18 mouse cellular contexts compared by ENCODE assay signal in the genomic region with DNA sequence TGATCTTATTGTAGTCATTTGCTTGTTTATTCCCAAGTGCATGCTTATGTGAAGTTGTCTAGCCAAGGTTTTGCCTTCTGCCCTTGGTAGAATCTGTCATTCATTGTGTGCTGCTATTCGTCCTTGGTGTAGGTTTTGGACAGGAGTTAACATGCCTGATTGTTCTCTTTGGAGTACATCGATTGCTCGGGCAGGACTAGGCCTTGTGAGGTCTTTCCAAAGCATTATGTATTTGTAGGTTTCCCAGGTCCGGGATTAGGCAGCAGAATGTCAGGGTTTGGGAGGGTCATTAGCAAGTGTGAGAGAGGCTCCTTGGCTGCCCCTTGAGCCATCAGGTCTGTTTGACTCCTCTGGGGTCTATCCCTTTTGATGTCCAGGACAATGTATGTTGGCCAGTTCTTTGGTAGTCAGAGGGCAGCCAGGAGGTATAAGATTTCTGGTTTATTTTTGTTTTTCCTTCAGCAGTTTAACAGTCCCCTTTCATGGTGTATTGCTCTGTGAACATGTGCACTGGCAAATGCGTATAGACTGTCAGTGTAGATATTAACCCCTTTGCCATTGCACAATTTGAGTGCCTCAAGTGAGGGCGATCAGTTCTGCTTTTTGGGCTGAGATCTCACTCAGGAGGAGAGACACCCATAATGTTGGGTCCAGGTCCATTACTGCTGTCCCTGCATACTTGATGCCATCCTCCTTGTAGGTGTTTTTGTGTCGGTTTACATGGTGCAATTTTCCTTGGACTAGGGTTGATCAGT. TPM values are rescaled to one million over a fixed set of nuclear protein-coding genes. Genes with fewer than 3 reads are reported as not detected.
A peak's percentile ranks its signal among the peaks of the same experiment; 100 is the strongest.
DNase-seq lines count a peak whose midpoint lies in the region; ATAC-seq and TF ChIP-seq lines count a peak whose summit lies in the region.
"Had no signal": no experiment of that assay in that cellular context is flagged by ENCODE, and none has a peak within 500 bp of the region (broad histone marks: within the 10 kb centered on the region; RNA-seq: fewer than 3 reads in every experiment).

No protein-coding gene starts in this region.

- DNase-seq in embryonic facial prominence, embryonic 10.5 days (ENCODE audit: low spot score) = no peak
- DNase-seq in heart, postnatal 0 days (ENCODE audit: low spot score) = peak; percentile 35
- peak; percentile 52 for DNase-seq in 416B (ENCODE audit: low read depth)
- peak; percentile 9 to 13 for DNase-seq in adrenal gland, postnatal 36 days
- DNase-seq in urinary bladder, postnatal 10 days (ENCODE audit: low spot score) = no peak
- DNase-seq in T-cell, adult 2 months (ENCODE audit: low spot score) = no peak
- DNase-seq: B cell, adult 2 months; cerebellum, adult 8-10 months; lung, adult 18-20 months; lung, postnatal 14 days; right cerebral cortex, adult 18-20 months; thymus, postnatal 25 days had no signal

- H3K9me3 ChIP-seq in embryonic facial prominence, embryonic 15.5 days (replicated peaks) = no peaks in the 10 kb centered on the region
- H3K9me3 ChIP-seq in embryonic facial prominence, embryonic 10.5 days = no peaks in the 10 kb centered on the region
- H3K9me3 ChIP-seq in heart, postnatal 0 days (replicated peaks; ENCODE audit: control insufficient read depth, low read length) = no peaks in the 10 kb centered on the region
- H3K9me3 ChIP-seq in heart, embryonic 11.5 days (replicated peaks; ENCODE audit: control insufficient read depth, low read length) = no peaks in the 10 kb centered on the region
- H3K9me3 ChIP-seq: forebrain, embryonic 15.5 days; hindbrain, embryonic 15.5 days; intestine, embryonic 15.5 days had no signal

- H3K4me1 ChIP-seq in embryonic facial prominence, embryonic 15.5 days = peaks cover 9% of the 10 kb centered on the region; the same call in 1 of the 2 replicates
- H3K4me1 ChIP-seq in embryonic facial prominence, embryonic 10.5 days = peaks cover 10% of the 10 kb centered on the region
- peaks cover 28% of the 10 kb centered on the region for H3K4me1 ChIP-seq in heart, postnatal 0 days (ENCODE audit: control insufficient read depth, insufficient read depth)
- peaks cover 17% of the 10 kb centered on the region for H3K4me1 ChIP-seq in heart, embryonic 11.5 days (ENCODE audit: control insufficient read depth, insufficient read depth, low read length)

- no peak overlapping the region for H3K4me3 ChIP-seq in embryonic facial prominence, embryonic 15.5 days (replicated peaks)
- H3K4me3 ChIP-seq in embryonic facial prominence, embryonic 10.5 days = no peak overlapping the region
- no peak overlapping the region for H3K4me3 ChIP-seq in heart, postnatal 0 days (ENCODE audit: low read depth, low read length)
- no peak overlapping the region for H3K4me3 ChIP-seq in heart, embryonic 11.5 days (ENCODE audit: low read depth, low read length)
- H3K4me3 ChIP-seq: erythroblast, embryonic 14.5 days; forebrain, embryonic 15.5 days; hindbrain, embryonic 15.5 days; intestine, embryonic 15.5 days had no signal

- no peaks in the 10 kb centered on the region for H3K36me3 ChIP-seq in embryonic facial prominence, embryonic 15.5 days
- H3K36me3 ChIP-seq in embryonic facial prominence, embryonic 10.5 days (replicated peaks) = peaks cover 3% of the 10 kb centered on the region
- H3K36me3 ChIP-seq in heart, postnatal 0 days (replicated peaks; ENCODE audit: control insufficient read depth, insufficient read depth, low read length) = no peaks in the 10 kb centered on the region
- H3K36me3 ChIP-seq in heart, embryonic 11.5 days (ENCODE audit: control insufficient read depth, insufficient read depth, low read length) = no peaks in the 10 kb centered on the region
- H3K36me3 ChIP-seq: forebrain, embryonic 15.5 days; hindbrain, embryonic 15.5 days; intestine, embryonic 15.5 days had no signal

- no peaks in the 10 kb centered on the region for H3K27me3 ChIP-seq in embryonic facial prominence, embryonic 15.5 days
- no peaks in the 10 kb centered on the region for H3K27me3 ChIP-seq in embryonic facial prominence, embryonic 10.5 days (replicated peaks; ENCODE audit: low read depth, poor library complexity, severe bottlenecking)
- H3K27me3 ChIP-seq in heart, postnatal 0 days (ENCODE audit: control insufficient read depth, insufficient read depth, low read length) = no peaks in the 10 kb centered on the region
- H3K27me3 ChIP-seq in heart, embryonic 11.5 days (ENCODE audit: control insufficient read depth, insufficient read depth, low read length) = no peaks in the 10 kb centered on the region
- H3K27me3 ChIP-seq: forebrain, embryonic 15.5 days; hindbrain, embryonic 15.5 days; intestine, embryonic 15.5 days had no signal

- WGBS in embryonic facial prominence, embryonic 15.5 days = 72% methylated on average over 7 of the region's 7 CpGs
- 80% methylated on average over 7 of the region's 7 CpGs for WGBS in embryonic facial prominence, embryonic 10.5 days
- WGBS in heart, postnatal 0 days = 46% methylated on average over 7 of the region's 7 CpGs
- WGBS in heart, embryonic 11.5 days (ENCODE audit: insufficient replicate concordance) = 69% methylated on average over 7 of the region's 7 CpGs

- H3K4me2 ChIP-seq in embryonic facial prominence, embryonic 15.5 days (replicated peaks) = no peak overlapping the region
- no peak overlapping the region for H3K4me2 ChIP-seq in heart, postnatal 0 days (ENCODE audit: low read depth, low read length)
- no peak overlapping the region for H3K4me2 ChIP-seq in heart, embryonic 11.5 days
- H3K4me2 ChIP-seq: forebrain, embryonic 15.5 days; hindbrain, embryonic 15.5 days; intestine, embryonic 15.5 days had no signal

- H3K27ac ChIP-seq in embryonic facial prominence, embryonic 15.5 days (replicated peaks) = 0 out of 2 replicates have a peak overlapping the region, but pooled peaks have one; percentile 11
- H3K27ac ChIP-seq in embryonic facial prominence, embryonic 10.5 days (replicated peaks) = no peak overlapping the region
- peak overlapping the region; percentile 59 for H3K27ac ChIP-seq in heart, postnatal 0 days (ENCODE audit: low read depth)
- H3K27ac ChIP-seq in heart, embryonic 11.5 days (ENCODE audit: low read depth, low read length) = no peak overlapping the region
- H3K27ac ChIP-seq: forebrain, embryonic 15.5 days; hindbrain, embryonic 15.5 days; intestine, embryonic 15.5 days had no signal

- TF ChIP-seq CTCF in heart, postnatal 0 days (IDR thresholded peaks at IDR 0.05; ENCODE audit: low read depth) = no peak

- no peak for TF ChIP-seq EP300 in heart, postnatal 0 days (IDR thresholded peaks at IDR 0.05; ENCODE audit: low read depth)

- no peak for ATAC-seq in embryonic facial prominence, embryonic 15.5 days (ENCODE audit: insufficient number of reproducible peaks, low FRiP score, low TSS enrichment, low read depth)
- no peak for ATAC-seq in heart, postnatal 0 days (ENCODE audit: insufficient read depth, low read depth)
- no peak for ATAC-seq in heart, embryonic 11.5 days (replicated peaks; ENCODE audit: insufficient number of reproducible peaks, low FRiP score, low TSS enrichment)
- ATAC-seq: forebrain, embryonic 15.5 days; intestine, embryonic 15.5 days had no signal

- H3K9ac ChIP-seq in embryonic facial prominence, embryonic 15.5 days = no peak overlapping the region
- H3K9ac ChIP-seq in heart, postnatal 0 days (replicated peaks; ENCODE audit: low read depth, low read length) = no peak overlapping the region; the same call in 1 of the 2 replicates
- no peak overlapping the region for H3K9ac ChIP-seq in heart, embryonic 11.5 days (ENCODE audit: low read depth, low read length)
- H3K9ac ChIP-seq: forebrain, embryonic 15.5 days; hindbrain, embryonic 15.5 days; intestine, embryonic 15.5 days had no signal

RNA-seq across cellular contexts. Expression of a gene that starts 4.1 kb away (rescaled TPM):
- polyA plus RNA-seq in embryonic facial prominence, embryonic 15.5 days (2015; fragmentation: Nextera tagmentation; extraction: Ambion mirVana) = 22.7 and 25.7 TPM in 2 replicates
- polyA plus RNA-seq in embryonic facial prominence, embryonic 10.5 days (2016; fragmentation: Nextera tagmentation; extraction: Ambion mirVana) = 27.0 and 32.2 TPM in 2 replicates
- total RNA-seq in heart, postnatal 0 days (2014; rRNA removed; ENCODE audit: low replicate concordance) = 7.3 and 11.4 TPM in 2 replicates
- polyA plus RNA-seq in heart, postnatal 0 days (2015; fragmentation: Nextera tagmentation; extraction: Ambion mirVana) = 11.5 and 12.0 TPM in 2 replicates
- polyA plus RNA-seq in heart, embryonic 11.5 days (2014; fragmentation: Nextera tagmentation; extraction: Ambion mirVana) = 21.0 and 22.2 TPM in 2 replicates
- 10 to 100 TPM; 57.4 to 70.5 TPM for total RNA-seq in adrenal gland, postnatal 36 days (2021)

RNA-seq across cellular contexts. Expression of a gene that starts 58.9 kb away (rescaled TPM):
- 28.9 and 34.5 TPM in 2 replicates for polyA plus RNA-seq in embryonic facial prominence, embryonic 15.5 days (2015; fragmentation: Nextera tagmentation; extraction: Ambion mirVana)
- polyA plus RNA-seq in embryonic facial prominence, embryonic 10.5 days (2016; fragmentation: Nextera tagmentation; extraction: Ambion mirVana) = 29.0 and 33.9 TPM in 2 replicates
- 19.1 and 30.1 TPM in 2 replicates for total RNA-seq in heart, postnatal 0 days (2014; rRNA removed; ENCODE audit: low replicate concordance)
- 14.1 and 14.8 TPM in 2 replicates for polyA plus RNA-seq in heart, postnatal 0 days (2015; fragmentation: Nextera tagmentation; extraction: Ambion mirVana)
- 17.3 and 18.7 TPM in 2 replicates for polyA plus RNA-seq in heart, embryonic 11.5 days (2014; fragmentation: Nextera tagmentation; extraction: Ambion mirVana)
- total RNA-seq in adrenal gland, postnatal 36 days (2021) = 10 to 100 TPM; 24.6 to 27.7 TPM

Comparison
In these comparisons a context has a peak if more than half of its experiments do, and no peak if none do; other contexts are left out.
1. H3K27ac ChIP-seq: peak in embryonic facial prominence, embryonic 15.5 days (single experiment) and heart, postnatal 0 days (single experiment); none in embryonic facial prominence, embryonic 10.5 days (single experiment) and heart, embryonic 11.5 days (single experiment).
2. DNase-seq: peak in heart, postnatal 0 days (single experiment), 416B (single experiment) and adrenal gland, postnatal 36 days (2 of 2); none in embryonic facial prominence, embryonic 10.5 days (single experiment), urinary bladder, postnatal 10 days (single experiment) and T-cell, adult 2 months (single experiment).